Mouse (Mus musculus): Measurements from ENCODE around the gene Cpne7.

DNA sequence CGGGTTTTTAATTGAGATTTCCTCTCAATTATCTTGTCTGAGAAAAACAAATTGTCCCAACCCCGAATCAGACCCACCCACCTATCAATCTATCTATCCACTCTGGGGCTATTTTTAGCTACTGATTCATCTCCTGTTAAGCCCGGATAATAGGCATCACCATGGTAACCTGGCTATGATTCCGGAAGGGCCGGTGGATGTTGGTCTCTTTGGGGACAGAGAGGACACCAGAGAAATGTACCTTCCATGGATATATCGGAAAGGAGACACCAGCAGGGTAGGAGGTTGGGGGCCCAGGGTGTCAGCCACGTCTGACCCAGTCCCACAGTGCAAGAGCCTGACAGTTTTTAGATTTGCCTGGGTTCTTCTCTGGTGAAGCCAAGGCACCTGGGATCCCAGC, 18.2 kb downstream of the Cpne7 start:
- TF ChIP-seq BHLHE40 (IDR thresholded peaks at IDR 0.05; ENCODE audit: low read depth, low read length) (no peak), CTCF (conservative IDR thresholded peaks at IDR 0.05 in 1 of 2, IDR thresholded peaks at IDR 0.05 in 1 of 2; ENCODE audit: low read depth in 2 of 2, low read length in 2 of 2) (no peak), MEF2A (IDR thresholded peaks at IDR 0.05; ENCODE audit: borderline replicate concordance, low read depth, low read length) (no peak)

Measured in CH12.LX (cell line).